Mouse (Mus musculus) liver, adult 2 months (tissue): ENCODE results near the gene Il25. TPM values are rescaled to one million over a fixed set of nuclear protein-coding genes. Genes with fewer than 3 reads are reported as not detected.

Experiments used
- DNase-seq: peaks from one replicate; pipeline ENCODE4 v3.0.0-alpha.2; 2011; ENCODE audit warnings: low read depth, low spot score; ENCODE audit errors: extremely low read depth
- H3K27ac ChIP-seq: fragments of 200-500 bp; replicated peaks from 2 replicates; pipeline ENCODE4 v1.5.1; 2012; ENCODE audit warnings: low read depth, mild to moderate bottlenecking, control low read depth, inconsistent platforms, low read length; ENCODE audit not compliant: insufficient read depth
- H3K27me3 ChIP-seq: fragments of 200-500 bp; 2 replicates; pipeline ENCODE4 v1.6.1; 2012; ENCODE audit warnings: mild to moderate bottlenecking, moderate library complexity, low read length, inconsistent platforms; ENCODE audit not compliant: control insufficient read depth, insufficient read depth
- H3K36me3 ChIP-seq: fragments of 200-500 bp; 2 replicates; pipeline ENCODE4 v1.6.1; 2012; ENCODE audit warnings: low read length, inconsistent platforms; ENCODE audit not compliant: control insufficient read depth, insufficient read depth
- H3K4me1 ChIP-seq: fragments of 200-500 bp; 2 replicates; pipeline ENCODE4 v1.6.1; 2011; ENCODE audit warnings: low read length; ENCODE audit not compliant: control insufficient read depth, insufficient read depth
- H3K4me3 ChIP-seq: fragments of 200-500 bp; 2 replicates; pipeline ENCODE4 v1.5.1; 2011; ENCODE audit warnings: low read depth, mild to moderate bottlenecking, control low read depth, low read length, moderate library complexity; ENCODE audit not compliant: insufficient read depth
- H3K79me2 ChIP-seq: fragments of 200-500 bp; 2 replicates; pipeline ENCODE4 v1.6.1; 2012; ENCODE audit warnings: inconsistent platforms, mild to moderate bottlenecking, low read length, moderate library complexity; ENCODE audit not compliant: control insufficient read depth, insufficient read depth
- H3K9ac ChIP-seq: fragments of 200-500 bp; 2 replicates; pipeline ENCODE4 v1.6.1; 2012; ENCODE audit warnings: low read depth, mild to moderate bottlenecking, control low read depth, inconsistent platforms, low read length
- CTCF ChIP-seq: fragments of 200-500 bp; IDR thresholded peaks from 2 replicates; pipeline ENCODE4 v1.5.1; 2011; ENCODE audit warnings: low read depth, low read length, control low read depth
- POLR2A ChIP-seq: fragments of 200-500 bp; IDR thresholded peaks from 2 replicates; pipeline ENCODE4 v1.6.1; 2011; ENCODE audit warnings: low read length, control low read depth; ENCODE audit not compliant: insufficient read depth; ENCODE audit errors: extremely low read depth
- WGBS: fragments of 180-500 bp; shearing (Covaris S2); methylation state at CpG from one replicate; pipeline ENCODE4 v1.1.7; 2018; 5-methylcytosine and 5-hydroxymethylcytosine counted together
- polyA plus RNA-seq: library from polyadenylated mRNA; depleted of rRNA; stranded (reverse); fragments of >200 nt; gene quantifications from 2 replicates; pipeline ENCODE4 v1.2.3, GENCODE M21; 2012
- total RNA-seq: library from RNA; depleted of rRNA; stranded (reverse); fragments of >200 nt; gene quantifications from 2 replicates; pipeline ENCODE4 v1.2.3, GENCODE M21; 2014

The Il25 gene
- total and polyA plus RNA-seq, 2 experiments, result not detected

DNA sequence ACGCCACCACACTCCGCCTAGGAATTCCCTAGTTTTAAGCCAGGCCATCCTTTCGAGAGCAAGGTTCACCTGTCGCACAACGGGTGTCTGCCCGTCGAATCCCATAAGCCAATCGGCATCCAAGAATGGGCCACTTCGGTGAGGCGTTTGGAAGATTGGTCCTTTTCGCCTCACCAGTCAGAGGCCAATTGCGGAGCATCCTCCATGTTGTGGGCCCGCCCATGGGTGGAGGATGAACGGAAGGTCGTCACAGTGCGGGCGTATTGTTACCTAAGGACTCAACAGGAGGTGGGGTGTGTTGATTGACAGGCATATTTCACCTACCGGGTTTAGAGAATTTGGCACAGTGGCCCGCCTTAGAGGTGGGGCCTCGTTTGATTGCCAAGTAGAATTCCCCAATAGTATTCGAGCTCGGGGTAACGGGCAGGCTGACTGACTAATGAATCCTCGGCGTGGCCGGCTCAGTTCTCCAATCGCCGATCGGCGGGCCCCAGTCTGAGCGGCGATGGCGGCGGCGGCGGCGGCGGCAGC lies 38.8 kb upstream of the Il25 start:
- Histone ChIP-seq H3K79me2 (no peaks in the 10 kb centered on the region; the same call in 1 of the 2 replicates), H3K9ac (peak overlapping the region; percentile 96), H3K4me1 (peaks cover 7% of the 10 kb centered on the region), H3K27me3 (no peaks in the 10 kb centered on the region), H3K27ac (no peak overlapping the region), H3K4me3 (peak overlapping the region; percentile 90), H3K36me3 (peaks cover 27% of the 10 kb centered on the region)
- peak; percentile 100 for DNase-seq
- WGBS, result under 1% methylated on average over 38 of the region's 38 CpGs
- TF ChIP-seq CTCF (no peak), POLR2A (peak; percentile 23; the same call in 1 of the 2 replicates)

DNA sequence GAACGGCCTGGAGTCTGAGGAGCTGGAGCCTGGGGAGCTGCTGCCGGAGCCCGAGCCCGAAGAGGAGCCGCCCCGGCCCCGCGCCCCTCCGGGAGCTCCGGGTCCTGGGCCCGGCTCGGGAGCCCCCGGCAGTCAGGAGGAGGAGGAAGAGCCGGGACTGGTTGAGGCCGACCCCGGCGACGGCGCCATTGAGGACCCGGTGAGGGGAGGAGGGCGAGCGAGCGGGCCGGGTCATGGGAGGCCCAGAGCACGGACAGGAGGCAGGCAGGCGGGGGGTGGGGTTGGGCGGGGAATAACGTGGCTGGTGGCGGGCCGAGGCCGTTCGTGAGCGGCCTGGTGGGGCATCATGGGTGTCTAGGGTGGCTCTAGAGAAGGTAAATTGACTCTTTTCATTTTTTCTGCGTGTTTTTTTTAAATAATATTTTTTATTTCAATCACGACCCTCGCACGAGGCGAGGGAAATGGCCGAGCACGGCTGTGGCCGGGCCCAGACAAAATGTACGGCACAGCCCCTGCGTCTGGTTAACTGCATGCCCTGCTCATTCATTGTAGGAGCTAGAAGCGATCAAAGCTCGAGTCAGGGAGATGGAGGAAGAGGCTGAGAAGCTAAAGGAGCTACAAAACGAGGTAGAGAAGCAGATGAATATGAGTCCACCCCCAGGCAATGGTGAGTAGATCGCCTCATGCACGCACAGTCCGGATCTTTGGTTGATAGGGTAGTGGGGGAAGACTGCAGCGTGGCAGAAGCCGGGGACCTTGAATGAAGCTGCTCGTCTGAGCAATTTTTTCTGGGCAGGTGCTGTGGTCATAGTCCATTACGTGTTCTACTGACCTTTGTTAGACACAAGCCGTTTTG lies 38.0 kb upstream of the Il25 start:
- peak overlapping the region; percentile 92 for H3K27ac ChIP-seq

DNA sequence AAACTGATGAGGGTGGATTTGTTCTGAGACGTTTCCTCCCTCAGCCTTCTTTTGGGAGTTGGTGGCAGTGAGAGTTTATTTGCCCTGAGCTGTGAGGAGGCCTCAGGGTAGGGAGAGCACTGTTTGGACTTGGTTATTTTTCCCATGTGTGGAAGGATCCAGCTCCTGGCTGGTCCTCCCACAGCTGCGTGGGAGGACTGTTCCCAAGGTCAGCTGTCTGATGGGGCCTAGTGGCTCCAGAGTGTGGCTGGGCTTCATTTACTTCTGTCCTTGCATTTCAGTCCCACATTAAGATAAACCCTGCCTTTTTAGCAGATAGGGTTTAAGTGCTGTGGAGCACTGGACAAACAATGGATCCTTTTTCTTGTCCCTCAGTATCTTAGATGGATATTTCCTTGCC lies 35.0 kb upstream of the Il25 start:
- no peaks in the 10 kb centered on the region; the same call in 1 of the 2 replicates for H3K79me2 ChIP-seq
- no peak overlapping the region for H3K27ac ChIP-seq
- peaks cover 8% of the 10 kb centered on the region for H3K4me1 ChIP-seq
- no peak for TF ChIP-seq CTCF
- no peak for TF ChIP-seq POLR2A
- peaks cover 27% of the 10 kb centered on the region for H3K36me3 ChIP-seq
- H3K9ac ChIP-seq, result no peak overlapping the region
- no peak overlapping the region for H3K4me3 ChIP-seq
- WGBS, result 29% methylated on average over 2 of the region's 2 CpGs
- H3K27me3 ChIP-seq, result no peaks in the 10 kb centered on the region
- DNase-seq, result no peak

More for the DNA sequence above, 38.0 kb upstream of the Il25 start:
- WGBS, result under 1% methylated on average over 53 of the region's 54 CpGs
- Histone ChIP-seq H3K79me2 (no peaks in the 10 kb centered on the region; the same call in 1 of the 2 replicates), H3K9ac (peak overlapping the region; percentile 96), H3K4me1 (peaks cover 7% of the 10 kb centered on the region), H3K36me3 (peaks cover 27% of the 10 kb centered on the region), H3K27me3 (no peaks in the 10 kb centered on the region), H3K4me3 (peak overlapping the region; percentile 90)
- TF ChIP-seq CTCF (no peak), POLR2A (no peak)
- DNase-seq, result peak; percentile 78

DNA sequence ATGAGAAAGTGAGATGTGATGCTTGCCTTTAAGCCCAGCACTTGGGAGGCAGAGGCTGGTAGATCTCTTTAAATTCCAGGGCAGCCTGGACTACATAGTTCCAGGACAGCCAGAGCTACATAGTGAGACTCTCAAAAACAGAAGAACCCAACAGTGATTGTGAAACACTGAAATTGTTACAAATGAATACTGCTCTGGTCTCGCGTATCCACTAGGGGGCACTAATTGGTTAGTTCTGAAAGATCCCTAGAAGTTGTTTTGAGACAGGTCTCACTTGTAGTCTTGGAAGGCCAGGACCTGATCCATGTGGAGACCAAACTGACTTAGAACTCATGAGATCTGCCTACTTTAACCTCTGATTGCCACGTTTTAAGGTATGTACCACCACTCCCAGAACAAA lies 32.1 kb upstream of the Il25 start:
- Histone ChIP-seq H3K27ac (no peak overlapping the region), H3K9ac (no peak overlapping the region), H3K79me2 (no peaks in the 10 kb centered on the region), H3K27me3 (no peaks in the 10 kb centered on the region), H3K4me3 (no peak overlapping the region), H3K36me3 (peaks cover 26% of the 10 kb centered on the region), H3K4me1 (peaks cover 5% of the 10 kb centered on the region)
- DNase-seq, result peak; percentile 80
- 2% methylated on average over 3 of the region's 3 CpGs for WGBS
- TF ChIP-seq CTCF, result peak; percentile 56
- no peak for TF ChIP-seq POLR2A

DNA sequence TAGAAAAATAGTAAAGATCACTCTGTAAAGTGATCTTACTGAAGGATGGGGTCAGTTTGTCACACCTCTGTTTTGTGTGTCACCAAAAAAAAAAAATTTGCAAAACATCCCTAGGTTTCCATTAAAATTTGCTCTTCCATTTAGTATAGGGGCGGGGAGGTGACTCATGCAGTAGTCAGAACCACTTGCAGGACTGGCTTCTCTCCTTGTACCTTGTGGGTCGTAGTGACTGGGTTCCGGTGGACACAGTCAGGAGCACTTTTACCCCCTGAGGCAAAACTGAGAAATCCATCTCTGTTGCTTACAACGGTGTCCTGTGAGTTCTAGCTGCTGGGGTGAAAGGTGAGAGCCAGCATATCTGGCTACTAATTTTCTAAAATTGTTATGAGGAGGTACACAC lies 28.9 kb upstream of the Il25 start:
- no peak for DNase-seq
- no peak for TF ChIP-seq POLR2A
- no peak for TF ChIP-seq CTCF
- no peaks in the 10 kb centered on the region; the same call in 1 of the 2 replicates for H3K36me3 ChIP-seq
- no peaks in the 10 kb centered on the region for H3K79me2 ChIP-seq
- H3K4me1 ChIP-seq, result peaks cover 1% of the 10 kb centered on the region; the same call in 1 of the 2 replicates
- WGBS, result 95% methylated on average over 4 of the region's 4 CpGs
- no peak overlapping the region for H3K27ac ChIP-seq
- H3K4me3 ChIP-seq, result no peak overlapping the region
- no peak overlapping the region for H3K9ac ChIP-seq
- H3K27me3 ChIP-seq, result no peaks in the 10 kb centered on the region
